Mouse (Mus musculus) heart, embryonic 11.5 days (tissue): Measurements from ENCODE around the gene Gstp1. TPM values are rescaled to one million over a fixed set of nuclear protein-coding genes. Genes with fewer than 3 reads are reported as not detected.
"Not testable (repeated sequence)": the region's sequence is repeated elsewhere in the genome, so short reads cannot be mapped to it uniquely, and the experiment has no call there.

Experiments used
- ATAC-seq: fragments of 200-750 bp; cut with Nextera tagmentation; replicated peaks from 2 replicates; pipeline ENCODE4 v1.8.0; 2017; ENCODE audit warnings: moderate library complexity; ENCODE audit not compliant: insufficient number of reproducible peaks, low FRiP score, low TSS enrichment
- H3K27ac ChIP-seq: fragments of 300-500 bp; sonication (generic); 2 replicates; pipeline ENCODE4 v1.5.1; 2014; ENCODE audit warnings: mild to moderate bottlenecking, low read depth, low read length
- H3K27me3 ChIP-seq: fragments of 300-500 bp; sonication (generic); 2 replicates; pipeline ENCODE4 v1.6.1; 2014; ENCODE audit warnings: mild to moderate bottlenecking, low read length, mixed read lengths; ENCODE audit not compliant: control insufficient read depth, insufficient read depth
- H3K36me3 ChIP-seq: fragments of 300-500 bp; sonication (generic); 2 replicates; pipeline ENCODE4 v1.6.1; 2014; ENCODE audit warnings: mild to moderate bottlenecking, low read length, moderate library complexity, mixed read lengths; ENCODE audit not compliant: control insufficient read depth, insufficient read depth
- H3K4me1 ChIP-seq: fragments of 300-500 bp; sonication (generic); 2 replicates; pipeline ENCODE4 v1.6.1; 2014; ENCODE audit warnings: low read length; ENCODE audit not compliant: control insufficient read depth, insufficient read depth
- H3K4me2 ChIP-seq: fragments of 300-500 bp; sonication (generic); 2 replicates; pipeline ENCODE4 v1.6.1; 2014; ENCODE audit warnings: mild to moderate bottlenecking, moderate library complexity
- H3K4me3 ChIP-seq: fragments of 300-500 bp; sonication (generic); 2 replicates; pipeline ENCODE4 v1.5.1; 2014; ENCODE audit warnings: low read depth, low read length
- H3K9ac ChIP-seq: fragments of 300-500 bp; sonication (generic); 2 replicates; pipeline ENCODE4 v1.6.1; 2014; ENCODE audit warnings: mild to moderate bottlenecking, low read depth, low read length, moderate library complexity
- H3K9me3 ChIP-seq: fragments of 300-500 bp; sonication (generic); replicated peaks from 2 replicates; pipeline ENCODE4 v1.6.1; 2016; ENCODE audit warnings: low read length; ENCODE audit not compliant: control insufficient read depth
- WGBS: fragments of 180-500 bp; shearing (Covaris S2); extraction: QIAGEN DNeasy Blood & Tissue Kit; methylation state at CpG from one replicate; pipeline ENCODE4 v1.1.7; 2014; ENCODE audit not compliant: insufficient replicate concordance; 5-methylcytosine and 5-hydroxymethylcytosine counted together
- polyA plus RNA-seq: library from polyadenylated mRNA; unstranded; fragments of >200 nt; fragmentation: Nextera tagmentation; extraction: Ambion mirVana; gene quantifications from 2 replicates; pipeline ENCODE4 v1.2.1, GENCODE M21; 2014

Gene Gstp1
- polyA plus RNA-seq, 1 experiment from 2014 or later, result 387 TPM

DNA sequence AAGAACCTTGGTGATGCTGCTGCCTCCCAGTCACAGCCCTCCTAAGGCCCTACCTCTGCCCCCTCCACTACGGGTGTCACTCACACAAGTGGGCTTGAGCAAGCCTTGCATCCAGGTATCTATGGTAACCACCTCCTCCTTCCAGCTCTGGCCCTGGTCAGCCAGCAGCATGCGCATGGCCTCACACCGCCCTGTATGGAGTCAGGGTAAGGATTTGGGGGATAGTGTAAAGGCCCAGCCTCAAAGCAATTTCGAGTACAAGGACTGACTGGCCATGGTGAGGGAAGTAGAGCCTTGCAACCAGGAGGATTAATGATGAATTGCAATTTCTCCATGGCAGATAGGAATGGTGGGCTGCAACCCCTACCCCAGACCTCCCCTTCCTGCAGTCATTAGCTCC, 3.7 kb upstream of the Gstp1 start:
- H3K9ac ChIP-seq, H3K4me1 ChIP-seq, H3K36me3 ChIP-seq, H3K27me3 ChIP-seq, H3K27ac ChIP-seq, H3K9me3 ChIP-seq, ATAC-seq, H3K4me2 ChIP-seq, H3K4me3 ChIP-seq: not testable (repeated sequence)
- WGBS, result 81% methylated on average over 3 of the region's 4 CpGs

- H3K27me3 ChIP-seq, H3K9ac ChIP-seq, H3K27ac ChIP-seq, ATAC-seq, H3K9me3 ChIP-seq, H3K4me2 ChIP-seq, H3K36me3 ChIP-seq, H3K4me3 ChIP-seq, H3K4me1 ChIP-seq: not testable (repeated sequence)
- 76% methylated on average over 5 of the region's 5 CpGs for WGBS
These were observed 3.2 kb upstream of the Gstp1 start for GRCm38 (mm10) chr19:4040941-4041340.

- Histone ChIP-seq H3K4me2 (peak overlapping the region; percentile 84), H3K27ac (peak overlapping the region; percentile 82), H3K9ac (peak overlapping the region; percentile 94), H3K4me3 (peak overlapping the region; percentile 77)
- not testable (repeated sequence) for H3K4me1 ChIP-seq, H3K9me3 ChIP-seq, H3K27me3 ChIP-seq, H3K36me3 ChIP-seq, ATAC-seq
- 29% methylated on average over 7 of the region's 8 CpGs for WGBS
These were observed 514 bp downstream of the Gstp1 start for GRCm38 (mm10) chr19:4037154-4037787.

DNA sequence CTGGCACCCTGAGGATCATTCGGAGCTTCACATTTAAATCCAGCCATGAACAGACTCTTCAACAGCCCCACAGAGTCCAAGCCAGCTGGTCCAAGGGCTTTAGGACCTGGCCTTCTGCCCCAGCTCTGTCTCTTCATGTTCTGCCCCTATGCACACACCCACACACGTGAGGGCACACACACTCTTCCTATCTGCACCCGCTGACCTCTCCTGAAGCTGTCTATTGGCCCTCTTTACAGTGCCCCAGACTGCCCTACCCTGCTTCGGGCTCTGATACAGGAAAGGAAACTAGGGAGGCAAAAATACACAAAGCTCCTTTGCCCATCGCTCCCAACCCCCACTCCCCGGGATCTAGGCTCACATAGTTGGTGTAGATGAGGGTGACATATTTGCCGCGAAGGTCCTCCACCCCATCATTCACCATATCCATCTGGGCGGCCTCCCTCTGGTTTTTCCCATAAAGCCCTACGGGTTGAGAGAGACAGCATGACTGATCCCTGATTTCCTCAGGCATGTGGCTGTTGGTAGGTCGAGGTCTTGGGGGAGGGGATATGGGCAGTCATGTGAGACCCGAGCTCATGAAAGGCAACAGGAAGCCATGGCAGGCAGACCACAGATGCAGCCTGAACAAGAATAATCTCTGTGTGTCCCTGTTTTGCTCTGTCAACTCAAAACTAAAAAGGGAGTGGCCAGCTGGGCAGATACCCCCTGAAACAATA, 1.3 kb downstream of the Gstp1 start:
- no peaks in the 10 kb centered on the region for H3K27me3 ChIP-seq
- no peak overlapping the region for H3K9ac ChIP-seq
- no peaks in the 10 kb centered on the region for H3K36me3 ChIP-seq
- 79% methylated on average over 12 of the region's 12 CpGs for WGBS
- no peak for ATAC-seq
- peak overlapping the region; percentile 17 for H3K4me2 ChIP-seq
- H3K27ac ChIP-seq, result no peak overlapping the region
- H3K4me3 ChIP-seq, result no peak overlapping the region
- H3K4me1 ChIP-seq, result peaks cover 8% of the 10 kb centered on the region; the same call in 1 of the 2 replicates
- no peaks in the 10 kb centered on the region for H3K9me3 ChIP-seq

DNA sequence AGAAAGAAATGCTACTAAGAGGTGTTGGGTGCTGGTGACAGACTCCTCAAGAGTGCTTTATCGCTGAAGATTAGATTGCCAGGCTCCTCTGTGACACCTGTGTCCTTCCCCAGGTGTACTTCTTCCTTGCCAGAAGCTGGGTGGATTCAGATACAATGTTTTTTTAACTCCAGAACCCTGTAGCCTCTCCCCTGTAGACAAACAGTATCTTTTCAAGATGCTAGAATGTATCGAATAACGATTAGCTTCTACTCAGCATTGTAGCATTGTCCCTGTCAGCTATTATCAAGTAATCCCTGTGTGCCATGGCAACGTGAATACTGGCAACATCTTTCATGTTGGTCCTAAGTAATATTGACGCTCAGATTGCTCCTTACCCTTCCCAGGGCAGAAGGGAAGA, 4.0 kb downstream of the Gstp1 start:
- peaks cover 8% of the 10 kb centered on the region; the same call in 1 of the 2 replicates for H3K4me1 ChIP-seq
- H3K27me3 ChIP-seq, result no peaks in the 10 kb centered on the region
- 57% methylated on average over 5 of the region's 5 CpGs for WGBS
- ATAC-seq, result no peak
- no peak overlapping the region for H3K27ac ChIP-seq
- no peak overlapping the region for H3K4me3 ChIP-seq
- H3K9ac ChIP-seq, result no peak overlapping the region
- H3K4me2 ChIP-seq, result no peak overlapping the region
- H3K36me3 ChIP-seq, result no peaks in the 10 kb centered on the region
- no peaks in the 10 kb centered on the region for H3K9me3 ChIP-seq

GRCm38 (mm10) chr19:4033298-4033697, 4.5 kb downstream of the Gstp1 start:
- no peak for ATAC-seq
- 77% methylated on average over 3 of the region's 3 CpGs for WGBS
- no peak overlapping the region for H3K27ac ChIP-seq
- no peaks in the 10 kb centered on the region for H3K9me3 ChIP-seq
- H3K36me3 ChIP-seq, result no peaks in the 10 kb centered on the region
- H3K4me2 ChIP-seq, result no peak overlapping the region
- H3K9ac ChIP-seq, result no peak overlapping the region
- H3K4me3 ChIP-seq, result no peak overlapping the region
- H3K4me1 ChIP-seq, result peaks cover 8% of the 10 kb centered on the region; the same call in 1 of the 2 replicates
- no peaks in the 10 kb centered on the region for H3K27me3 ChIP-seq

DNA sequence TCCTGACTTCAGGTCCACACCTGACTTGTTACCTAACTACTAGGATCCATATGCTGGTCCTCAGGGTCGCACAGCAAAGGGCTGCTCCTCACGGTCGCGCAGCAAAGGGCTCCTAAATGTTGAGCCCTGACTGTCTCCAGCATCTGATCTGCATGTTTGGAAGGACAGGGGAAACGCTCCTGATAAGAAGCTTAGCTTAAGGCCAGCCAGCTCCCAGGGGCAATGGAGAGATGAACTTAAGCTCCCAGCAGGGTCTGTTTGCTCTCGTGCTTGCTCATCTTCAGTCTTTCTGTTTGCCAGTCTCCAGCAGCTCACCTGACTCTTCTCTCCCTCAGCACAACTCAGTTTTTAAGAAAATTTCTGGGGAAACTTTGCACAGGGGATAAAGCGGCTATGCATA, 5.1 kb downstream of the Gstp1 start:
- no peaks in the 10 kb centered on the region; the same call in 1 of the 2 replicates for H3K9me3 ChIP-seq
- H3K4me3 ChIP-seq, result no peak overlapping the region
- ATAC-seq, result no peak
- H3K4me1 ChIP-seq, result peaks cover 5% of the 10 kb centered on the region; the same call in 1 of the 2 replicates
- 44% methylated on average over 7 of the region's 7 CpGs for WGBS
- no peaks in the 10 kb centered on the region for H3K27me3 ChIP-seq
- no peak overlapping the region for H3K9ac ChIP-seq
- H3K4me2 ChIP-seq, result no peak overlapping the region
- no peaks in the 10 kb centered on the region for H3K36me3 ChIP-seq
- H3K27ac ChIP-seq, result no peak overlapping the region

- Histone ChIP-seq H3K36me3 (no peaks in the 10 kb centered on the region), H3K4me2 (no peak overlapping the region), H3K4me3 (no peak overlapping the region), H3K27ac (no peak overlapping the region), H3K9me3 (peaks cover 2% of the 10 kb centered on the region; the same call in 1 of the 2 replicates), H3K4me1 (no peaks in the 10 kb centered on the region), H3K9ac (no peak overlapping the region), H3K27me3 (no peaks in the 10 kb centered on the region)
- no peak for ATAC-seq
These were observed 10.2 kb downstream of the Gstp1 start for GRCm38 (mm10) chr19:4027576-4027975.

DNA sequence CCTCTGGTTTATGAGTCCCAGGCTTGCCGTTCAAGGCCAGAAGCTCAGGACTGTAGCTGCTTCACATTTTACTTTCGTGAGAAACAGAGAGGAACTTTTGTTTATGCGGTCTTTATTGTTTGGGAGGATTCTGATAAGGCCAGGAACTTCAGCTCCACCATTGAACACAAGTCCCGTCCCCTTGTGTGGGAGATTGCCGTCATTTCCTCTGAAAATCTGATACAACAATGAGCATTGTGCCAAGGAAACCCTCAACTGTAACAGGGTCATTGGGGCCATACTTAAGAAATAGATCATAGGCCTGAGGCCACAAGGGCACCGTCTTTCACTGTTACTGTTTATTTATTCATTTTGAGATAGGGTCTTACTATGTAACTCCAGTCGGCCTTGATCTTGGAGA, 14.6 kb downstream of the Gstp1 start:
- no peak for ATAC-seq
- 54% methylated on average over 7 of the region's 7 CpGs for WGBS

More for the DNA sequence above, 14.6 kb downstream of the Gstp1 start:
- no peak overlapping the region for H3K4me2 ChIP-seq
- H3K4me3 ChIP-seq, result no peak overlapping the region
- H3K9ac ChIP-seq, result no peak overlapping the region
- H3K36me3 ChIP-seq, result no peaks in the 10 kb centered on the region
- no peak overlapping the region for H3K27ac ChIP-seq
- H3K27me3 ChIP-seq, result no peaks in the 10 kb centered on the region
- H3K9me3 ChIP-seq, result peaks cover 2% of the 10 kb centered on the region; the same call in 1 of the 2 replicates
- no peaks in the 10 kb centered on the region for H3K4me1 ChIP-seq
